Mouse (Mus musculus): Measurements from ENCODE around the gene Stat5b. TPM values are rescaled to one million over a fixed set of nuclear protein-coding genes. Genes with fewer than 3 reads are reported as not detected.
A peak's percentile ranks its signal among the peaks of the same experiment; 100 is the strongest.
"Not testable (repeated sequence)": the region's sequence is repeated elsewhere in the genome, so short reads cannot be mapped to it uniquely, and the experiment has no call there.

Stat5b gene
- polyA plus RNA-seq, 1 experiment, result 14.5 TPM

- peaks cover 2% of the 10 kb centered on the region; the same call in 1 of the 2 replicates for H3K4me1 ChIP-seq (ENCODE audit: control insufficient read depth, insufficient read depth, low read length)
- WGBS, result 84% methylated on average over 9 of the region's 9 CpGs
- TF ChIP-seq POLR2A (IDR thresholded peaks at IDR 0.05; ENCODE audit: borderline replicate concordance, control insufficient read depth, low read depth, low read length) (no peak), CTCF (IDR thresholded peaks at IDR 0.05; ENCODE audit: control insufficient read depth, insufficient read depth, low read length) (no peak)
Observed at GRCm38 (mm10) chr11:100810516-100810915, 40.0 kb downstream of the Stat5b start.

DNA sequence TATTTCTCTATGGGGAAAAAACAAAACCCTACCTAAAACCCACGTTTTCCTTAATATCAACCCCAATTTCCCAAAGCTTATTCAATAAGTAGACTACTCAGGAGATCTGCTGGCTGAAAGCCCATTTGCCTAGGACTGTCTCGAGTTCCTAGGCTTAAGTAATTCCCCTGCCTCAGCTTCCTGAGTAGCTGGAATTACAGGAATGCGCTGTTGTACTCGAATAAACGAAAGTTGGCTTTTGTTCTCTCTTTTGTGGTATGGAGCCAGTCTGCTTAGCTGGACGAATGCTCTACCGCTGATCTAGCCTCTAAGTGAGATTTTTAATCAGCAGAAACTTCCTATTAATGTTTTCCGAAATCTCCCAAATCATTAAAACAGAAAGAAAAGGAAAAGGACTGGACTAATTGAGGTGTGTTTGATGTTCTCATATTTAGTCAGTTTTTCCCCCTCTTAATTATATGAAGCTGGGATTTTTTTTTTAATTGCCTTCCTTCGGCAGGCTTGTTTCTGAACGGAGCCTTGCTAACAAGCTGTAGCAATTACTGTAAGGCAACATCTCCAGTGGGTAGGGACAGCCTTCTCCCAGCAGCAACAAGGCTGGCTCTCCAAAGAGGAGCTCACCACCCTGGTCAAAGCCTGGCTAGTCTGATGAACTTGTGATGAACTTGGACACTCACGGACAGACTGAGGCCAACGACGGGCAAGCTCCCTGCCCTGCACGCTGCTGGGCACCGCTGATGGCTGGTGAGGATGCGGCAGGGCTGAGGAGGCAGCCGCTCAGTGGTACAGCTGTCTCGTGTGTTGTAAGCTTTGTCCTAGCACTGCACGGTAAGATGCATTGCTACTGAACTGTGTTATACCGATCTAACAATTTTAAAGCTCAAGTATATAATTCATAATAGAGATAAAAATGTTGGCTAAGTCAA is 43.9 kb downstream of the Stat5b start:
- Histone ChIP-seq H3K4me1 (ENCODE audit: control insufficient read depth, insufficient read depth, low read length) (no peaks in the 10 kb centered on the region; the same call in 1 of the 2 replicates), H3K27ac (ENCODE audit: control insufficient read depth, insufficient read depth, low read depth, low read length, poor library complexity) (no peak overlapping the region), H3K4me3 (replicated peaks; ENCODE audit: control insufficient read depth, low read depth, low read length) (no peak overlapping the region)
- 84% methylated on average over 20 of the region's 20 CpGs for WGBS
- TF ChIP-seq POLR2A (IDR thresholded peaks at IDR 0.05; ENCODE audit: borderline replicate concordance, control insufficient read depth, low read depth, low read length) (0 out of 2 replicates have a peak, but pooled peaks have one; percentile 16), CTCF (IDR thresholded peaks at IDR 0.05; ENCODE audit: control insufficient read depth, insufficient read depth, low read length) (no peak)

More at GRCm38 (mm10) chr11:100810516-100810915, 40.0 kb downstream of the Stat5b start:
- Histone ChIP-seq H3K27ac (ENCODE audit: control insufficient read depth, insufficient read depth, low read depth, low read length, poor library complexity) (no peak overlapping the region), H3K4me3 (replicated peaks; ENCODE audit: control insufficient read depth, low read depth, low read length) (no peak overlapping the region)

GRCm38 (mm10) chr11:100805535-100805934 is 45.0 kb downstream of the Stat5b start:
- TF ChIP-seq POLR2A (IDR thresholded peaks at IDR 0.05; ENCODE audit: borderline replicate concordance, control insufficient read depth, low read depth, low read length), result no peak
- 51% methylated on average over 7 of the region's 7 CpGs for WGBS
- no peak overlapping the region for H3K4me3 ChIP-seq (replicated peaks; ENCODE audit: control insufficient read depth, low read depth, low read length)
- no peaks in the 10 kb centered on the region; the same call in 1 of the 2 replicates for H3K4me1 ChIP-seq (ENCODE audit: control insufficient read depth, insufficient read depth, low read length)
- H3K27ac ChIP-seq (ENCODE audit: control insufficient read depth, insufficient read depth, low read depth, low read length, poor library complexity), result peak overlapping the region; percentile 37; the same call in 1 of the 2 replicates

DNA sequence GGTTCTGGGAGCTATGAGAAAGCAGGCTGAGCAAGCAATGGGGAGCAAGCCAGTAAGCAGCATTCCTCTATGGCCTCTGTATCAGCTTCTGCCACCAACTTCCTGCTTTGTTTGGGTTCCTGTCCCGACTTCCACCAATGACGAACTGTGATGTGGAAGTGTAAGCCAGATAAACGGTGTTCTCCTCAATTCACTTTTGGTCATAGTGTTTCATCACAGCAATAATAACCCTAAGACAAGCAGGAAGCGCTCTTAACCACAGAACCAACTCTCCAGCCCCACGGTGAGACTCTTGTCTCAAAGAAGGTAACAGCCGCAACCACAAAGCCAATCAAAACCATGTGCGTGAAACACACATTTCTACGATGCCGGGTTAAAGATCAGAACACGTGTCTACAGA is 46.1 kb downstream of the Stat5b start:
- 33% methylated on average over 10 of the region's 10 CpGs for WGBS
- Histone ChIP-seq H3K27ac (ENCODE audit: control insufficient read depth, insufficient read depth, low read depth, low read length, poor library complexity) (no peak overlapping the region), H3K4me1 (ENCODE audit: control insufficient read depth, insufficient read depth, low read length) (no peaks in the 10 kb centered on the region; the same call in 1 of the 2 replicates), H3K4me3 (replicated peaks; ENCODE audit: control insufficient read depth, low read depth, low read length) (no peak overlapping the region)
- no peak for TF ChIP-seq POLR2A (IDR thresholded peaks at IDR 0.05; ENCODE audit: borderline replicate concordance, control insufficient read depth, low read depth, low read length)
- TF ChIP-seq CTCF (IDR thresholded peaks at IDR 0.05; ENCODE audit: control insufficient read depth, insufficient read depth, low read length), result no peak

DNA sequence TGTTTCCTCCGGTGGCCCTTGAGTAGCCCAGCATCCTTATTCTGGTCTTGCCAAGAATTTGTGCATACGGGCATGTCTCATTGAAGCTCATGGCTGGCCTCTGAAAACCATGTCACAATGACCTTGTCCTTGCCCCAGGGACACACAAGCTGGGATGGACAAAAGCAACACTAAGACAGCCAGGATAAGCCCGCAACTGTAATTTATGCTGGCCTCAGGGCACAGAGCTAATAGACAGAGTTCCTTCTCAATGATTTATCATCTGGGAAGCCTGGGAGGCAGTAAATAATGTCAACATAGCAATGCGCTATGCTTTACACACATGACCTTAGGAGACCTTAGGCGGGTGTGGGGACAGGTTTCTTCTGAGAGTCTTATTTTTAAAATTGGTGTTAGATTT is 51.1 kb downstream of the Stat5b start:
- Histone ChIP-seq H3K27ac (ENCODE audit: control insufficient read depth, insufficient read depth, low read depth, low read length, poor library complexity) (no peak overlapping the region), H3K4me3 (replicated peaks; ENCODE audit: control insufficient read depth, low read depth, low read length) (no peak overlapping the region), H3K4me1 (ENCODE audit: control insufficient read depth, insufficient read depth, low read length) (no peaks in the 10 kb centered on the region; the same call in none of the 2 replicates)
- 88% methylated on average over 5 of the region's 5 CpGs for WGBS
- TF ChIP-seq CTCF (IDR thresholded peaks at IDR 0.05; ENCODE audit: control insufficient read depth, insufficient read depth, low read length), result no peak
- no peak for TF ChIP-seq POLR2A (IDR thresholded peaks at IDR 0.05; ENCODE audit: borderline replicate concordance, control insufficient read depth, low read depth, low read length)

GRCm38 (mm10) chr11:100796585-100796984 is 53.9 kb downstream of the Stat5b start:
- Histone ChIP-seq H3K27ac (ENCODE audit: control insufficient read depth, insufficient read depth, low read depth, low read length, poor library complexity) (no peak overlapping the region), H3K4me1 (ENCODE audit: control insufficient read depth, insufficient read depth, low read length) (no peaks in the 10 kb centered on the region; the same call in 1 of the 2 replicates), H3K4me3 (replicated peaks; ENCODE audit: control insufficient read depth, low read depth, low read length) (no peak overlapping the region)
- WGBS, result 81% methylated on average over 8 of the region's 8 CpGs
- TF ChIP-seq CTCF (IDR thresholded peaks at IDR 0.05; ENCODE audit: control insufficient read depth, insufficient read depth, low read length) (no peak), POLR2A (IDR thresholded peaks at IDR 0.05; ENCODE audit: borderline replicate concordance, control insufficient read depth, low read depth, low read length) (no peak)

DNA sequence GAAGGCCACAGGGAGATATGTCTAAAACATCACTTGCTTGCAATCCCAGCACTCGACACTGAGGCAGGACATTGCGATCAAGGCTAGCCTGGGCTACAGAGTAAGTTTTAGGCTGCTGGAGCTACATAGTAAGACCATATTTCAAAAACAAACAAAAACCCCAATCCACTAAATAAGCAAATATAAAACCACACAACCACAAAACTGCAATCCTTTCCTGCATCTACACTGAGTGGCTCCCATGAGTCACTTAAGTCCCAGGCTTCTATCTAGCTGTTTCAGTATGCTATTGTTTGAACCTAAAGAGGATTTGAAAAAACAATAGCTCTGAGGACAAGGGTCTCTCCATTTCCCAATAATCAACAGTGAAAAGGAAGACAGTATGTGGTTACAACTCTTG is 55.1 kb downstream of the Stat5b start:
- Histone ChIP-seq H3K4me3 (replicated peaks; ENCODE audit: control insufficient read depth, low read depth, low read length) (no peak overlapping the region), H3K4me1 (ENCODE audit: control insufficient read depth, insufficient read depth, low read length) (no peaks in the 10 kb centered on the region; the same call in 1 of the 2 replicates), H3K27ac (ENCODE audit: control insufficient read depth, insufficient read depth, low read depth, low read length, poor library complexity) (no peak overlapping the region)
- WGBS, result 95% methylated on average over 2 of the region's 2 CpGs
- no peak for TF ChIP-seq CTCF (IDR thresholded peaks at IDR 0.05; ENCODE audit: control insufficient read depth, insufficient read depth, low read length)
- TF ChIP-seq POLR2A (IDR thresholded peaks at IDR 0.05; ENCODE audit: borderline replicate concordance, control insufficient read depth, low read depth, low read length), result no peak

- TF ChIP-seq POLR2A (IDR thresholded peaks at IDR 0.05; ENCODE audit: borderline replicate concordance, control insufficient read depth, low read depth, low read length) (no peak), CTCF (IDR thresholded peaks at IDR 0.05; ENCODE audit: control insufficient read depth, insufficient read depth, low read length) (no peak)
- WGBS, result 54% methylated on average over 2 of the region's 2 CpGs
- no peak overlapping the region for H3K4me3 ChIP-seq (replicated peaks; ENCODE audit: control insufficient read depth, low read depth, low read length)
- H3K4me1 ChIP-seq (ENCODE audit: control insufficient read depth, insufficient read depth, low read length), result no peaks in the 10 kb centered on the region; the same call in 1 of the 2 replicates
- no peak overlapping the region for H3K27ac ChIP-seq (ENCODE audit: control insufficient read depth, insufficient read depth, low read depth, low read length, poor library complexity)
Observed at GRCm38 (mm10) chr11:100791457-100792049, 59.0 kb downstream of the Stat5b start.

DNA sequence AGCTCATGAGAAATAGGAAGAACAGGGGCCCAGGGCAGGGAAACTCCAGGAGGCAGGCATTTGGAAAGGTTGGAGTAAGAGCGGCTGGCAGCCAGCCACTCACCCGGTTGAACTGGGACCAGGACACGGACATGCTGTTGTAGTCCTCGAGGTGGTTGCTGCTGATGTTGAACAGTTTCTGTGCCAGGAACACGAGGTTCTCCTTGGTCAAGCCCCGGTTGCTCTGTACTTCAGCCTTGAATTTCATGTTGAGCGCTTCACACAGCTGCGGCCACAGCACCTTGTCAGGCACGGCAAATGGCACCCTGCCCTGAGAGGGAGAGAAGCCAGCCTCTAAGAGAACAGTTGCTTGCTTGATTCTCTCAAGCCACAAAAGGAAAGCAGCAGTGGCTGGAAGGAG is 59.9 kb downstream of the Stat5b start:
- 88% methylated on average over 9 of the region's 9 CpGs for WGBS

More for the DNA sequence above, 59.9 kb downstream of the Stat5b start:
- not testable (repeated sequence) for H3K4me3 ChIP-seq (replicated peaks; ENCODE audit: control insufficient read depth, low read depth, low read length); H3K4me1 ChIP-seq (ENCODE audit: control insufficient read depth, insufficient read depth, low read length); H3K27ac ChIP-seq (ENCODE audit: control insufficient read depth, insufficient read depth, low read depth, low read length, poor library complexity)
